In genomic region chr7:70346010-70346536, GRCm38 (mm10) we compare ENCODE assay signal across 8 mouse cellular contexts. TPM values are rescaled to one million over a fixed set of nuclear protein-coding genes. Genes with fewer than 3 reads are reported as not detected.
DNase-seq lines count a peak whose midpoint lies in the region; ATAC-seq and TF ChIP-seq lines count a peak whose summit lies in the region.

No protein-coding gene starts in this region.

- H3K9ac ChIP-seq in intestine, embryonic 15.5 days = peak overlapping the region; percentile 42; the same call in 1 of the 2 replicates
- peak overlapping the region; percentile 21 for H3K9ac ChIP-seq in liver, embryonic 11.5 days (ENCODE audit: low read depth, low read length)
- peak overlapping the region; percentile 24; the same call in 1 of the 2 replicates for H3K9ac ChIP-seq in midbrain, postnatal 0 days (replicated peaks; ENCODE audit: low read length, poor library complexity, severe bottlenecking)

- ATAC-seq in cerebellum, adult (ENCODE audit: insufficient number of reproducible peaks, low FRiP score, low TSS enrichment) = 0 out of 2 replicates have a peak, but pooled peaks have one; percentile 10
- peak; percentile 67 for ATAC-seq in common myeloid progenitor, adult 5-6 weeks (replicated peaks; ENCODE audit: low read depth, poor library complexity, severe bottlenecking)
- ATAC-seq in intestine, embryonic 15.5 days = peak; percentile 65
- peak; percentile 51; the same call in 1 of the 2 replicates for ATAC-seq in liver, embryonic 11.5 days (replicated peaks; ENCODE audit: low FRiP score)
- peak; percentile 64 for ATAC-seq in midbrain, postnatal 0 days (ENCODE audit: low FRiP score)

- DNase-seq in cerebellum, adult 8-10 months = no peak
- peak; percentile 99 for DNase-seq in heart, adult 11 months
- peak; percentile 61 for DNase-seq in liver, embryonic 11.5 days (ENCODE audit: low spot score)
- DNase-seq in midbrain, postnatal 0 days (ENCODE audit: low spot score) = peak; percentile 95
- no peak for DNase-seq in thymus, postnatal 25 days

- no peaks in the 10 kb centered on the region for H3K36me3 ChIP-seq in intestine, embryonic 15.5 days
- no peaks in the 10 kb centered on the region for H3K36me3 ChIP-seq in liver, embryonic 11.5 days (ENCODE audit: control insufficient read depth, insufficient read depth, low read length)
- no peaks in the 10 kb centered on the region for H3K36me3 ChIP-seq in midbrain, postnatal 0 days (ENCODE audit: insufficient read depth, low read length)

- WGBS in intestine, embryonic 15.5 days = 5% methylated on average over 35 of the region's 35 CpGs
- 1% methylated on average over 35 of the region's 35 CpGs for WGBS in liver, embryonic 11.5 days
- 1% methylated on average over 35 of the region's 35 CpGs for WGBS in midbrain, postnatal 0 days

- no peaks in the 10 kb centered on the region for H3K9me3 ChIP-seq in intestine, embryonic 15.5 days
- H3K9me3 ChIP-seq in liver, embryonic 11.5 days (ENCODE audit: control insufficient read depth, low read length) = no peaks in the 10 kb centered on the region
- H3K9me3 ChIP-seq in midbrain, postnatal 0 days (ENCODE audit: low read length) = no peaks in the 10 kb centered on the region

- 0 out of 2 replicates have a peak overlapping the region, but pooled peaks have one; percentile 44 for H3K27ac ChIP-seq in intestine, embryonic 15.5 days
- peak overlapping the region; percentile 34; the same call in 1 of the 2 replicates for H3K27ac ChIP-seq in liver, embryonic 11.5 days (ENCODE audit: low read depth, low read length)
- peak overlapping the region; percentile 55; the same call in 1 of the 2 replicates for H3K27ac ChIP-seq in midbrain, postnatal 0 days (ENCODE audit: low read depth, low read length)

- peaks cover 27% of the 10 kb centered on the region for H3K4me1 ChIP-seq in intestine, embryonic 15.5 days (replicated peaks)
- peaks cover 12% of the 10 kb centered on the region for H3K4me1 ChIP-seq in liver, embryonic 11.5 days (replicated peaks; ENCODE audit: control insufficient read depth, insufficient read depth, low read length)
- no peaks in the 10 kb centered on the region for H3K4me1 ChIP-seq in midbrain, postnatal 0 days (ENCODE audit: insufficient read depth, low read length)

- H3K27me3 ChIP-seq in intestine, embryonic 15.5 days (replicated peaks) = 0 out of 2 replicates have a peak, but pooled peaks cover 3% of the 10 kb centered on the region
- H3K27me3 ChIP-seq in liver, embryonic 11.5 days (replicated peaks; ENCODE audit: control insufficient read depth, insufficient read depth, low read length) = peaks cover 86% of the 10 kb centered on the region
- H3K27me3 ChIP-seq in midbrain, postnatal 0 days (ENCODE audit: insufficient read depth, low read length) = peaks cover 57% of the 10 kb centered on the region

- H3K4me2 ChIP-seq in intestine, embryonic 15.5 days (replicated peaks) = peak overlapping the region; percentile 91
- H3K4me2 ChIP-seq in liver, embryonic 11.5 days = peak overlapping the region; percentile 55
- peak overlapping the region; percentile 61 for H3K4me2 ChIP-seq in midbrain, postnatal 0 days (ENCODE audit: low read depth, low read length, poor library complexity, severe bottlenecking)

- peak; percentile 72 for TF ChIP-seq CTCF in midbrain, postnatal 0 days (IDR thresholded peaks at IDR 0.05)

- peak overlapping the region; percentile 34 for H3K4me3 ChIP-seq in intestine, embryonic 15.5 days (replicated peaks)
- peak overlapping the region; percentile 30 for H3K4me3 ChIP-seq in liver, embryonic 11.5 days (ENCODE audit: low read depth, low read length)
- H3K4me3 ChIP-seq in midbrain, postnatal 0 days (ENCODE audit: low read depth, low read length) = peak overlapping the region; percentile 33

RNA-seq across cellular contexts. Expression of gene Nr2f2, which starts 20.5 kb away (rescaled TPM):
- total RNA-seq in common myeloid progenitor, adult 5-6 weeks (2017) = not detected in 2 replicates
- polyA plus RNA-seq in intestine, embryonic 15.5 days (2015; fragmentation: Nextera tagmentation; extraction: Ambion mirVana) = 39.4 and 46.3 TPM in 2 replicates
- polyA plus RNA-seq in liver, embryonic 11.5 days (2014; fragmentation: Nextera tagmentation; extraction: Ambion mirVana) = 49.6 and 49.7 TPM in 2 replicates
- 38.9 and 43.2 TPM in 2 replicates for total RNA-seq in midbrain, postnatal 0 days (2014; rRNA removed)
- polyA plus RNA-seq in midbrain, postnatal 0 days (2015; fragmentation: Nextera tagmentation; extraction: Ambion mirVana) = 65.4 and 81.6 TPM in 2 replicates

Comparison
In these comparisons a context has a peak if more than half of its experiments do, and no peak if none do; other contexts are left out.
1. ATAC-seq: peak in every context shown above with its lines; median percentile 67 in common myeloid progenitor, adult 5-6 weeks; 65 in intestine, embryonic 15.5 days; 64 in midbrain, postnatal 0 days; 51 in liver, embryonic 11.5 days; 10 in cerebellum, adult.
2. DNase-seq: peak in heart, adult 11 months (single experiment), liver, embryonic 11.5 days (single experiment) and midbrain, postnatal 0 days (single experiment); none in cerebellum, adult 8-10 months (single experiment) and thymus, postnatal 25 days (single experiment).
3. Peak in every context shown above with its lines, with median percentiles within 50 percentile points of each other: H3K27ac ChIP-seq, H3K4me2 ChIP-seq, H3K4me3 ChIP-seq and H3K9ac ChIP-seq.